In the genomic region with DNA sequence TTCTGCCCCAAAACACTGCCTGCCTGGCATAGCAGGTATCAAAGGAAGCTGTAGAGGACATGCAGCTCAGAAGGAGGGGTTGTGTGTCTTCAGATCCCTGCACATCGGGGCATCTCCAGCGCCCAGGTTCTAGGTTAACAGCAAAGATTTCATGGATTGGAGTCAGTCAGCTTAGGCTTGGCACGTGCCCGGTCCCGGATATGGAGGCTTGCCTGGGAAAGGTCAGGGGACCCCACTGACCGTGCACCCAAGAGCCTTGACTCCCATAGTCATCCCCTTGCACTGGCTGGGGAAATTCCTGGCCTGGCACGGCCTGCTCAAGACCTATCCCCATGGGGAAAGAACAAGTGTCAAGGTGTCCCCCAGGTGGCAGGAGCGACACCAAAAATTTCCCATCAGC, we compare ENCODE assay signal across 24 mouse cellular contexts. TPM values are rescaled to one million over a fixed set of nuclear protein-coding genes. Genes with fewer than 3 reads are reported as not detected.
A peak's percentile ranks its signal among the peaks of the same experiment; 100 is the strongest.
DNase-seq lines count a peak whose midpoint lies in the region; ATAC-seq lines count a peak whose summit lies in the region.
"Had no signal": no experiment of that assay in that cellular context is flagged by ENCODE, and none has a peak within 500 bp of the region (broad histone marks: within the 10 kb centered on the region; RNA-seq: fewer than 3 reads in every experiment).

No protein-coding gene starts in this region.

- no peaks in the 10 kb centered on the region for H3K9me3 ChIP-seq in hindbrain, embryonic 10.5 days
- no peaks in the 10 kb centered on the region for H3K9me3 ChIP-seq in hindbrain, embryonic 11.5 days (ENCODE audit: control insufficient read depth, low read length)
- no peaks in the 10 kb centered on the region for H3K9me3 ChIP-seq in hindbrain, embryonic 15.5 days
- H3K9me3 ChIP-seq in midbrain, embryonic 14.5 days (ENCODE audit: control insufficient read depth, low read length), result no peaks in the 10 kb centered on the region
- H3K9me3 ChIP-seq: embryonic facial prominence, embryonic 15.5 days; forebrain, embryonic 15.5 days; heart, embryonic 13.5 days; liver, embryonic 12.5 days had no signal

- H3K36me3 ChIP-seq in hindbrain, embryonic 10.5 days, result peaks cover 41% of the 10 kb centered on the region
- no peaks in the 10 kb centered on the region for H3K36me3 ChIP-seq in hindbrain, embryonic 11.5 days (ENCODE audit: control insufficient read depth, insufficient read depth, low read length)
- H3K36me3 ChIP-seq in hindbrain, embryonic 15.5 days, result no peaks in the 10 kb centered on the region
- H3K36me3 ChIP-seq in midbrain, embryonic 14.5 days (ENCODE audit: control insufficient read depth, insufficient read depth, low read length), result peaks cover 4% of the 10 kb centered on the region; the same call in 1 of the 2 replicates
- H3K36me3 ChIP-seq: forebrain, embryonic 15.5 days had no signal

- no peak for DNase-seq in hindbrain, embryonic 10.5 days (ENCODE audit: low spot score)
- DNase-seq in hindbrain, embryonic 11.5 days (ENCODE audit: low spot score), result no peak
- no peak for DNase-seq in midbrain, embryonic 14.5 days
- DNase-seq in kidney, adult 11 months, result no peak
- DNase-seq in right cerebral cortex, postnatal 4 days, result no peak
- DNase-seq in Muller cell, postnatal 12 days (ENCODE audit: inconsistent ontology term), result no peak
- DNase-seq: adrenal gland, adult 2 months; B cell, adult 2 months; cerebellum, adult 18-20 months; gastrocnemius, postnatal 14 days; heart, adult 18-20 months; heart, postnatal 14 days; kidney, adult 18-20 months; kidney, postnatal 4 days; lung, adult 18-20 months; lung, postnatal 10 days; spleen, adult 18-20 months had no signal

- H3K4me1 ChIP-seq in hindbrain, embryonic 10.5 days (replicated peaks), result peaks cover 32% of the 10 kb centered on the region
- H3K4me1 ChIP-seq in hindbrain, embryonic 11.5 days (replicated peaks; ENCODE audit: control insufficient read depth, insufficient read depth, low read length), result no peaks in the 10 kb centered on the region; the same call in none of the 2 replicates
- peaks cover 48% of the 10 kb centered on the region for H3K4me1 ChIP-seq in hindbrain, embryonic 15.5 days (replicated peaks)
- peaks cover 34% of the 10 kb centered on the region for H3K4me1 ChIP-seq in midbrain, embryonic 14.5 days (ENCODE audit: control insufficient read depth, insufficient read depth, low read length)
- H3K4me1 ChIP-seq: embryonic facial prominence, embryonic 15.5 days had no signal

- no peak overlapping the region for H3K4me2 ChIP-seq in hindbrain, embryonic 11.5 days (replicated peaks; ENCODE audit: low read depth, low read length)
- H3K4me2 ChIP-seq in hindbrain, embryonic 15.5 days, result no peak overlapping the region
- H3K4me2 ChIP-seq in midbrain, embryonic 14.5 days (ENCODE audit: low read length), result no peak overlapping the region
- H3K4me2 ChIP-seq: embryonic facial prominence, embryonic 15.5 days; forebrain, embryonic 15.5 days; heart, embryonic 13.5 days; limb, embryonic 13.5 days; liver, embryonic 12.5 days had no signal

- H3K27ac ChIP-seq in hindbrain, embryonic 10.5 days, result 0 out of 2 replicates have a peak overlapping the region, but pooled peaks have one; percentile 64
- no peak overlapping the region for H3K27ac ChIP-seq in hindbrain, embryonic 11.5 days (ENCODE audit: low read depth, low read length)
- peak overlapping the region; percentile 78 for H3K27ac ChIP-seq in hindbrain, embryonic 15.5 days (replicated peaks)
- peak overlapping the region; percentile 83 for H3K27ac ChIP-seq in midbrain, embryonic 14.5 days (replicated peaks; ENCODE audit: low read depth, low read length)
- H3K27ac ChIP-seq: embryonic facial prominence, embryonic 15.5 days; forebrain, embryonic 15.5 days; heart, embryonic 13.5 days; limb, embryonic 13.5 days; liver, embryonic 12.5 days had no signal

- H3K27me3 ChIP-seq in hindbrain, embryonic 10.5 days (ENCODE audit: insufficient read depth, poor library complexity, severe bottlenecking), result 0 out of 2 replicates have a peak, but pooled peaks cover 16% of the 10 kb centered on the region
- no peaks in the 10 kb centered on the region for H3K27me3 ChIP-seq in hindbrain, embryonic 11.5 days (ENCODE audit: control insufficient read depth, insufficient read depth, low read length)
- H3K27me3 ChIP-seq in hindbrain, embryonic 15.5 days, result no peaks in the 10 kb centered on the region
- H3K27me3 ChIP-seq in midbrain, embryonic 14.5 days (ENCODE audit: control insufficient read depth, insufficient read depth, low read length), result no peaks in the 10 kb centered on the region
- H3K27me3 ChIP-seq: CH12.LX; embryonic facial prominence, embryonic 15.5 days; forebrain, embryonic 15.5 days; heart, embryonic 13.5 days; limb, embryonic 13.5 days; liver, embryonic 12.5 days had no signal

- 91% methylated on average over 8 of the region's 8 CpGs for WGBS in hindbrain, embryonic 10.5 days
- WGBS in hindbrain, embryonic 11.5 days, result 93% methylated on average over 8 of the region's 8 CpGs
- WGBS in hindbrain, embryonic 15.5 days, result 85% methylated on average over 8 of the region's 8 CpGs
- WGBS in midbrain, embryonic 14.5 days, result 90% methylated on average over 8 of the region's 8 CpGs

- no peak for ATAC-seq in hindbrain, embryonic 11.5 days (ENCODE audit: low FRiP score)
- ATAC-seq in hindbrain, embryonic 15.5 days (ENCODE audit: low FRiP score, low read depth), result no peak
- no peak for ATAC-seq in midbrain, embryonic 14.5 days (ENCODE audit: low FRiP score, low TSS enrichment)
- ATAC-seq: liver, embryonic 12.5 days had no signal

- H3K9ac ChIP-seq in hindbrain, embryonic 11.5 days (ENCODE audit: low read depth, low read length), result no peak overlapping the region
- no peak overlapping the region for H3K9ac ChIP-seq in hindbrain, embryonic 15.5 days
- H3K9ac ChIP-seq in midbrain, embryonic 14.5 days (replicated peaks; ENCODE audit: low read length), result no peak overlapping the region; the same call in 1 of the 2 replicates
- H3K9ac ChIP-seq: embryonic facial prominence, embryonic 15.5 days; forebrain, embryonic 15.5 days; heart, embryonic 13.5 days; limb, embryonic 13.5 days; liver, embryonic 12.5 days had no signal

- no peak overlapping the region for H3K4me3 ChIP-seq in hindbrain, embryonic 10.5 days
- no peak overlapping the region for H3K4me3 ChIP-seq in hindbrain, embryonic 11.5 days (ENCODE audit: low read depth, low read length)
- H3K4me3 ChIP-seq in hindbrain, embryonic 15.5 days, result no peak overlapping the region
- no peak overlapping the region for H3K4me3 ChIP-seq in midbrain, embryonic 14.5 days (replicated peaks; ENCODE audit: low read depth, low read length)
- H3K4me3 ChIP-seq: embryonic facial prominence, embryonic 15.5 days; forebrain, embryonic 15.5 days; heart, embryonic 13.5 days; limb, embryonic 13.5 days; liver, embryonic 12.5 days had no signal

RNA-seq across cellular contexts. Expression of a gene that starts 59.0 kb away (rescaled TPM):
- 27.6 and 31.9 TPM in 2 replicates for polyA plus RNA-seq in hindbrain, embryonic 10.5 days (2016; fragmentation: Nextera tagmentation; extraction: Ambion mirVana)
- 23.0 and 28.7 TPM in 2 replicates for polyA plus RNA-seq in hindbrain, embryonic 11.5 days (2014; fragmentation: Nextera tagmentation; extraction: Ambion mirVana)
- 19.0 and 19.2 TPM in 2 replicates for polyA plus RNA-seq in hindbrain, embryonic 15.5 days (2015; fragmentation: Nextera tagmentation; extraction: Ambion mirVana)
- 16.0 and 16.2 TPM in 2 replicates for polyA plus RNA-seq in midbrain, embryonic 14.5 days (2014; fragmentation: Nextera tagmentation; extraction: Ambion mirVana)
